Mouse (Mus musculus) midbrain, postnatal 0 days (tissue): ENCODE measurements around the gene Cyth3. TPM values are rescaled to one million over a fixed set of nuclear protein-coding genes. Genes with fewer than 3 reads are reported as not detected.
A peak's percentile ranks its signal among the peaks of the same experiment; 100 is the strongest.

Experiments
- ATAC-seq: fragments of 200-750 bp; cut with Nextera tagmentation; 2 replicates; pipeline ENCODE4 v1.8.0; 2017; ENCODE audit warnings: moderate number of reproducible peaks, mild to moderate bottlenecking, moderate TSS enrichment, moderate library complexity; ENCODE audit not compliant: low FRiP score
- DNase-seq: peaks from one replicate; pipeline ENCODE4 v3.0.0-alpha.2; 2015; ENCODE audit warnings: low spot score
- H3K27ac ChIP-seq: fragments of 300-500 bp; sonication (generic); 2 replicates; pipeline ENCODE4 v1.5.1; 2014; ENCODE audit warnings: low read depth, mild to moderate bottlenecking, low read length, mixed read lengths
- H3K27me3 ChIP-seq: fragments of 300-500 bp; sonication (generic); 2 replicates; pipeline ENCODE4 v1.6.1; 2014; ENCODE audit warnings: low read length, control low read depth, mixed read lengths; ENCODE audit not compliant: insufficient read depth
- H3K36me3 ChIP-seq: fragments of 300-500 bp; sonication (generic); 2 replicates; pipeline ENCODE4 v1.6.1; 2014; ENCODE audit warnings: low read length, control low read depth, mixed read lengths; ENCODE audit not compliant: insufficient read depth
- H3K4me1 ChIP-seq: fragments of 300-500 bp; sonication (generic); 2 replicates; pipeline ENCODE4 v1.6.1; 2014; ENCODE audit warnings: mild to moderate bottlenecking, control low read depth, antibody characterized with exemption, low read length, mixed read lengths; ENCODE audit not compliant: insufficient read depth
- H3K4me2 ChIP-seq: fragments of 300-500 bp; sonication (generic); 2 replicates; pipeline ENCODE4 v1.6.1; 2014; ENCODE audit warnings: low read depth, mild to moderate bottlenecking, low read length, mixed read lengths; ENCODE audit not compliant: poor library complexity, severe bottlenecking
- H3K4me3 ChIP-seq: fragments of 300-500 bp; sonication (generic); 2 replicates; pipeline ENCODE4 v1.5.1; 2014; ENCODE audit warnings: low read depth, mild to moderate bottlenecking, low read length, moderate library complexity
- H3K9ac ChIP-seq: fragments of 300-500 bp; sonication (generic); replicated peaks from 2 replicates; pipeline ENCODE4 v1.6.1; 2014; ENCODE audit warnings: mild to moderate bottlenecking, low read length, moderate library complexity, mixed read lengths; ENCODE audit not compliant: poor library complexity, severe bottlenecking
- H3K9me3 ChIP-seq: fragments of 300-500 bp; sonication (generic); 2 replicates; pipeline ENCODE4 v1.6.1; 2016; ENCODE audit warnings: low read length, control low read depth
- CTCF ChIP-seq: IDR thresholded peaks from 2 replicates; pipeline ENCODE4 v1.5.1; 2016; ENCODE audit warnings: antibody characterized with exemption, mild to moderate bottlenecking
- WGBS: fragments of 180-500 bp; shearing (Covaris S2); extraction: QIAGEN DNeasy Blood & Tissue Kit; methylation state at CpG from one replicate; pipeline ENCODE4 v1.1.7; 2014; 5-methylcytosine and 5-hydroxymethylcytosine counted together
- polyA plus RNA-seq: library from polyadenylated mRNA; unstranded; fragments of >200 nt; fragmentation: Nextera tagmentation; extraction: Ambion mirVana; gene quantifications from 2 replicates; pipeline ENCODE4 v1.2.1, GENCODE M21; 2015
- total RNA-seq: library from RNA; depleted of rRNA; stranded (reverse); fragments of >200 nt; gene quantifications from 2 replicates; pipeline ENCODE4 v1.2.3, GENCODE M21; 2014

Cyth3 gene
- total and polyA plus RNA-seq, 2 experiments from 2014 or later: 34.1 to 47.8 TPM

DNA sequence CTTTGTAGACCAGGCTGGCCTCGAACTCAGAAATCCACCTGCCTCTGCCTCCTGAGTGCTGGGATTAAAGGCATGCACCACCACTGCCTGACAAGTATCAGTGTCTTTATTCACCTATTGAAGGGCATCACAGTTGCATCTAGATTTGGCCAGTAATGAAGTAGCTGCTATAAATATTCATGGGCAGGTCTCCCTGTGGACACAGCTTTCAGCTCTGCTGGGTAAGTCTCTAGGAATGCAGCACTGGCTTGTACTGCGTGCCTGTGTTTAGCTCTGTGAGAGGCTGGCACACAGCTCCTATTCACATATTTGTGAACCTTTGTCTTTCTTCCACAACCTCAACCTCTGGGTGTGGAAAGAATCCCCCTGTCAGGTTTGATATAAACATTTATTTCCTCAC lies 46.6 kb downstream of the Cyth3 start:
- TF ChIP-seq CTCF: no peak
- H3K27ac ChIP-seq: no peak overlapping the region

GRCm38 (mm10) chr5:143669393-143669792 lies 47.1 kb downstream of the Cyth3 start:
- ATAC-seq (no peak), DNase-seq (no peak)
- no peaks in the 10 kb centered on the region for H3K36me3 ChIP-seq
- H3K9ac ChIP-seq: no peak overlapping the region
- H3K9me3 ChIP-seq: no peaks in the 10 kb centered on the region
- H3K27ac ChIP-seq: no peak overlapping the region
- H3K4me1 ChIP-seq: no peaks in the 10 kb centered on the region
- no peaks in the 10 kb centered on the region for H3K27me3 ChIP-seq
- H3K4me3 ChIP-seq: no peak overlapping the region
- TF ChIP-seq CTCF: peak; percentile 21; the same call in 1 of the 2 replicates
- no peak overlapping the region for H3K4me2 ChIP-seq
- WGBS: 51% methylated on average over 2 of the region's 2 CpGs

More for the DNA sequence above, 46.6 kb downstream of the Cyth3 start:
- 51% methylated on average over 2 of the region's 2 CpGs for WGBS
- no peak overlapping the region for H3K9ac ChIP-seq
- DNase-seq (no peak), ATAC-seq (no peak)
- H3K27me3 ChIP-seq: no peaks in the 10 kb centered on the region
- H3K4me3 ChIP-seq: no peak overlapping the region
- H3K4me2 ChIP-seq: no peak overlapping the region
- no peaks in the 10 kb centered on the region for H3K9me3 ChIP-seq
- no peaks in the 10 kb centered on the region for H3K4me1 ChIP-seq
- H3K36me3 ChIP-seq: no peaks in the 10 kb centered on the region

GRCm38 (mm10) chr5:143669839-143670238 lies 47.6 kb downstream of the Cyth3 start:
- DNase-seq (no peak), ATAC-seq (no peak)
- no peaks in the 10 kb centered on the region for H3K36me3 ChIP-seq
- H3K27ac ChIP-seq: no peak overlapping the region
- H3K9ac ChIP-seq: no peak overlapping the region
- H3K9me3 ChIP-seq: no peaks in the 10 kb centered on the region
- WGBS: 65% methylated on average over 2 of the region's 2 CpGs
- no peaks in the 10 kb centered on the region for H3K4me1 ChIP-seq
- H3K27me3 ChIP-seq: no peaks in the 10 kb centered on the region
- H3K4me3 ChIP-seq: no peak overlapping the region
- no peak overlapping the region for H3K4me2 ChIP-seq
- TF ChIP-seq CTCF: no peak

DNA sequence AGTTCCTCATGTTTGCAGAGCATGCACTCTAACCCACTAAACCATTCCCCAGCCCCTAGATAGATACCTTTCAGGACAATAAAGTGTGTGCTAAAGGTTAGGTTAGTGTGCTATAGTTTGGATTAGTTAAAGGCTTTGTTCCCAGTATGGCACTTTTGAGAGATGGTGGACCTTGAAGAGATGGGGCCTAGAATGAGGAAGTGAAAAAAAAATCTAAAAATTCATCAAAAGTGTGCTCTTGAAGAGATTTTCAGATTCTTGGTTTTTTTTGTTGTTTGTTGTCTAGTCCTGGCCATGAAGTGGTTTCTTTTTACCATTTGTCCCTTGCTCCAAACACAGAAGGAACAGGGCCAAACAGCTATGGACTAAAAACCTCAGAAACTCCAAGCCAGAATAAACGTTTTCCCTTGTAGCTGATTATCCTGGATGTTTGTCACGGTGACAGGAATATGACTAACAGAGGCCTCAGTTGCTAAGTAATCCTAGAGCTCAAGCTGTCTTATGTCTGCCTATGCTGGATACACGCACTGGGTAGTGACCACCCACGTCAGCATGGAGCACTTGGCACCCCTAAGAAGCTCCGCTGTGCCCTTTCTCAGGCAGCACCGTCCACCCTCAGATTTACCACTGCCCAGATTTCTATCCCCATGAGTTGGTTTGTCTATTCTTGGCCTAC lies 48.6 kb downstream of the Cyth3 start:
- Histone ChIP-seq H3K9ac (no peak overlapping the region), H3K4me1 (no peaks in the 10 kb centered on the region), H3K27ac (no peak overlapping the region), H3K4me2 (no peak overlapping the region), H3K4me3 (no peak overlapping the region), H3K36me3 (no peaks in the 10 kb centered on the region), H3K9me3 (no peaks in the 10 kb centered on the region), H3K27me3 (no peaks in the 10 kb centered on the region)
- TF ChIP-seq CTCF: no peak
- WGBS: 61% methylated on average over 6 of the region's 6 CpGs
- ATAC-seq (no peak), DNase-seq (peak; percentile 26)

- no peak for TF ChIP-seq CTCF
- Histone ChIP-seq H3K9ac (no peak overlapping the region), H3K27me3 (no peaks in the 10 kb centered on the region), H3K4me3 (no peak overlapping the region), H3K27ac (no peak overlapping the region), H3K4me1 (no peaks in the 10 kb centered on the region), H3K36me3 (no peaks in the 10 kb centered on the region), H3K4me2 (no peak overlapping the region), H3K9me3 (no peaks in the 10 kb centered on the region)
- DNase-seq: no peak
- ATAC-seq: no peak
- WGBS: 78% methylated on average over 5 of the region's 5 CpGs
Observed at GRCm38 (mm10) chr5:143674576-143674975, 52.3 kb downstream of the Cyth3 start.

- ATAC-seq (no peak), DNase-seq (no peak)
- TF ChIP-seq CTCF: no peak
- H3K9ac ChIP-seq: no peak overlapping the region
- H3K36me3 ChIP-seq: no peaks in the 10 kb centered on the region
- H3K4me1 ChIP-seq: no peaks in the 10 kb centered on the region
- WGBS: 82% methylated on average over 5 of the region's 5 CpGs
- H3K27me3 ChIP-seq: no peaks in the 10 kb centered on the region
- H3K9me3 ChIP-seq: no peaks in the 10 kb centered on the region
- no peak overlapping the region for H3K4me3 ChIP-seq
- no peak overlapping the region for H3K27ac ChIP-seq
- H3K4me2 ChIP-seq: no peak overlapping the region
Observed at GRCm38 (mm10) chr5:143676218-143676985, 54.2 kb downstream of the Cyth3 start.
